Mouse (Mus musculus): ENCODE results near the gene Cacnb2.

Cacnb2 gene

GRCm38 (mm10) chr2:14996036-14996435 is 393.1 kb downstream of the Cacnb2 start:
- DNase-seq = no peak

GRCm38 (mm10) chr2:14997836-14998235 is 394.9 kb downstream of the Cacnb2 start:
- no peak for DNase-seq

GRCm38 (mm10) chr2:15007531-15007930 is 404.6 kb downstream of the Cacnb2 start:
- no peak for DNase-seq

GRCm38 (mm10) chr2:15008072-15008471 is 405.2 kb downstream of the Cacnb2 start:
- DNase-seq = no peak

GRCm38 (mm10) chr2:15026817-15027216 is 423.9 kb downstream of the Cacnb2 start:
- DNase-seq = no peak

- DNase-seq = no peak
These were observed 424.9 kb downstream of the Cacnb2 start for GRCm38 (mm10) chr2:15027816-15028215.

Measured in right cerebral cortex, postnatal 25 days (tissue).